Mouse (Mus musculus) adrenal gland, adult 2 months (tissue): ENCODE data around the gene Fosb. TPM values are rescaled to one million over a fixed set of nuclear protein-coding genes. Genes with fewer than 3 reads are reported as not detected.

ENCODE experiments used
- polyA plus RNA-seq: library from polyadenylated mRNA; depleted of rRNA; stranded (reverse); fragments of >200 nt; gene quantifications from 2 replicates; pipeline ENCODE4 v1.2.3, GENCODE M21; 2012; rRNA removed
- total RNA-seq, 2 experiments: library from RNA; stranded (reverse); gene quantifications; 2 replicates each; pipeline ENCODE4 v1.2.3; 2021

Fosb gene
- total and polyA plus RNA-seq, 3 experiments = 2.6 to 34.5 (median 5.8) TPM

Other genes starting within 250 kb of the Fosb start
- gene Dmwd, start 233.8 kb downstream of the Fosb start, total RNA-seq = 10 to 100 TPM; 44.2 to 58.5 TPM
- gene Dmwd, start 233.8 kb downstream of the Fosb start, polyA plus RNA-seq = 144 and 152 TPM in 2 replicates
- gene Dmpk, start 226.2 kb downstream of the Fosb start, total RNA-seq = 100 to 1,000 TPM; 130 to 142 TPM
- gene Dmpk, start 226.2 kb downstream of the Fosb start, polyA plus RNA-seq = 743 and 836 TPM in 2 replicates
- gene Six5, start 215.5 kb downstream of the Fosb start, total RNA-seq = 10 to 100 TPM; 12.6 to 16.1 TPM
- gene Six5, start 215.5 kb downstream of the Fosb start, polyA plus RNA-seq = 77.3 and 86.0 TPM in 2 replicates
- gene Gm4969, start 191.7 kb downstream of the Fosb start, total RNA-seq = not detected
- 0.04 TPM in 1 of 2 replicates, not detected in the other for gene Gm4969, start 191.7 kb downstream of the Fosb start, polyA plus RNA-seq
- 10 to 100 TPM; 11.9 to 12.8 TPM for gene Fbxo46, start 190.2 kb downstream of the Fosb start, total RNA-seq
- gene Fbxo46, start 190.2 kb downstream of the Fosb start, polyA plus RNA-seq = 12.8 and 13.5 TPM in 2 replicates
- gene Qpctl, start 160.8 kb downstream of the Fosb start, total RNA-seq = 10 to 100 TPM; 14.0 to 21.2 TPM
- gene Qpctl, start 160.8 kb downstream of the Fosb start, polyA plus RNA-seq = 24.6 and 26.3 TPM in 2 replicates
- 10 to 100 TPM; 78.3 to 93.6 TPM for gene Snrpd2, start 160.3 kb downstream of the Fosb start, total RNA-seq
- 5.3 and 7.9 TPM in 2 replicates for gene Snrpd2, start 160.3 kb downstream of the Fosb start, polyA plus RNA-seq
- gene Gipr, start 143.9 kb downstream of the Fosb start, total RNA-seq = under 1 TPM; 0.41 to 0.58 TPM
- gene Gipr, start 143.9 kb downstream of the Fosb start, polyA plus RNA-seq = 1.6 and 2.6 TPM in 2 replicates
- 10 to 100 TPM; 34.7 to 69.4 TPM for gene Eml2, start 133.6 kb downstream of the Fosb start, total RNA-seq
- 58.2 and 59.7 TPM in 2 replicates for gene Eml2, start 133.6 kb downstream of the Fosb start, polyA plus RNA-seq
- 10 to 100 TPM in 1 of 2 experiments, 1 to 10 TPM in 1; 6.4 to 11.8 TPM for gene Gpr4, start 97.5 kb downstream of the Fosb start, total RNA-seq
- 20.4 and 23.8 TPM in 2 replicates for gene Gpr4, start 97.5 kb downstream of the Fosb start, polyA plus RNA-seq
- 10 to 100 TPM; 31.2 to 43.5 TPM for gene Opa3, start 81.7 kb downstream of the Fosb start, total RNA-seq
- 30.2 and 32.3 TPM in 2 replicates for gene Opa3, start 81.7 kb downstream of the Fosb start, polyA plus RNA-seq
- gene Vasp, start 38.2 kb downstream of the Fosb start, total RNA-seq = 10 to 100 TPM; 45.8 to 55.8 TPM
- 136 and 143 TPM in 2 replicates for gene Vasp, start 38.2 kb downstream of the Fosb start, polyA plus RNA-seq
- not detected for gene Ppm1n, start 30.0 kb downstream of the Fosb start, total RNA-seq
- 0.09 and 0.68 TPM in 2 replicates for gene Ppm1n, start 30.0 kb downstream of the Fosb start, polyA plus RNA-seq
- 1 to 10 TPM; 4.2 to 7.4 TPM for gene Rtn2, start 27.4 kb downstream of the Fosb start, total RNA-seq
- gene Rtn2, start 27.4 kb downstream of the Fosb start, polyA plus RNA-seq = 14.6 and 19.4 TPM in 2 replicates
- 10 to 100 TPM; 36.5 to 40.8 TPM for gene Ercc1, start 34.7 kb upstream of the Fosb start, total RNA-seq
- gene Ercc1, start 34.7 kb upstream of the Fosb start, polyA plus RNA-seq = 36.3 and 37.8 TPM in 2 replicates
- 10 to 100 TPM; 13.2 to 13.3 TPM for gene Cd3eap, start 49.4 kb upstream of the Fosb start, total RNA-seq
- gene Cd3eap, start 49.4 kb upstream of the Fosb start, polyA plus RNA-seq = 12.3 and 21.5 TPM in 2 replicates
- 1 to 10 TPM; 6.5 to 8.3 TPM for gene Ppp1r13l, start 49.7 kb upstream of the Fosb start, total RNA-seq
- 16.9 and 20.2 TPM in 2 replicates for gene Ppp1r13l, start 49.7 kb upstream of the Fosb start, polyA plus RNA-seq
- 10 to 100 TPM; 21.7 to 25.5 TPM for gene Ercc2, start 72.0 kb upstream of the Fosb start, total RNA-seq
- gene Ercc2, start 72.0 kb upstream of the Fosb start, polyA plus RNA-seq = 92.3 and 94.7 TPM in 2 replicates
- gene Klc3, start 94.1 kb upstream of the Fosb start, total RNA-seq = 1 to 10 TPM in 1 of 2 experiments, under 1 TPM in 1; 0.98 to 5.2 TPM
- gene Klc3, start 94.1 kb upstream of the Fosb start, polyA plus RNA-seq = 1.3 and 3.7 TPM in 2 replicates
- not detected for gene Ckm, start 94.7 kb upstream of the Fosb start, total RNA-seq
- gene Ckm, start 94.7 kb upstream of the Fosb start, polyA plus RNA-seq = 0.84 and 1.0 TPM in 2 replicates
- gene Mark4, start 148.8 kb upstream of the Fosb start, total RNA-seq = 10 to 100 TPM; 40.5 to 56.8 TPM
- 71.6 and 79.0 TPM in 2 replicates for gene Mark4, start 148.8 kb upstream of the Fosb start, polyA plus RNA-seq
- 10 to 100 TPM; 31.9 to 58.8 TPM for gene Exoc3l2, start 153.3 kb upstream of the Fosb start, total RNA-seq
- gene Exoc3l2, start 153.3 kb upstream of the Fosb start, polyA plus RNA-seq = 55.3 and 57.9 TPM in 2 replicates
- gene Bloc1s3, start 198.3 kb upstream of the Fosb start, total RNA-seq = 10 to 100 TPM in 1 of 2 experiments, 1 to 10 TPM in 1; 9.8 to 13.2 TPM
- gene Bloc1s3, start 198.3 kb upstream of the Fosb start, polyA plus RNA-seq = 31.9 and 37.2 TPM in 2 replicates
- 10 to 100 TPM; 70.2 to 81.4 TPM for gene Trappc6a, start 198.3 kb upstream of the Fosb start, total RNA-seq
- 253 and 254 TPM in 2 replicates for gene Trappc6a, start 198.3 kb upstream of the Fosb start, polyA plus RNA-seq
- gene Nkpd1, start 207.8 kb upstream of the Fosb start, total RNA-seq = under 1 TPM in 1 of 2 experiments, not detected in 1; 0.14 TPM
- gene Nkpd1, start 207.8 kb upstream of the Fosb start, polyA plus RNA-seq = 0.38 and 0.64 TPM in 2 replicates